ENCODE assay signal across 8 mouse cellular contexts in genomic region chr9:13661768-13662623, GRCm38 (mm10).
DNase-seq lines count a peak whose midpoint lies in the region; ATAC-seq lines count a peak whose summit lies in the region.

No protein-coding gene starts in this region.

- no peak overlapping the region for H3K9ac ChIP-seq in liver, embryonic 16.5 days (ENCODE audit: low read depth, low read length)

- intact Hi-C loops in heart, postnatal 14 days (cut with DNase I): no loop called here

- DNase-seq in cerebellum, postnatal 10 days: peak; percentile 23 to 36
- DNase-seq in cerebellum, adult 9-11 months: no peak
- DNase-seq in embryo, embryonic 9.5 days (ENCODE audit: extremely low spot score): peak; percentile 60
- peak; percentile 11 to 27 for DNase-seq in heart, postnatal 14 days
- DNase-seq in frontal cortex, postnatal 10 days (ENCODE audit: low spot score in 2 of 2): no peak
- no peak for DNase-seq in right cerebral cortex, adult 18-20 months
- no peak for DNase-seq in frontal cortex, adult 2 months (ENCODE audit: extremely low spot score in 1 of 2, low spot score in 1 of 2)

- 4% methylated on average over 12 of the region's 12 CpGs for WGBS in liver, embryonic 16.5 days (ENCODE audit: insufficient replicate concordance)

- H3K4me3 ChIP-seq in liver, embryonic 16.5 days (ENCODE audit: low read depth, low read length): no peak overlapping the region

- peaks cover 2% of the 10 kb centered on the region; the same call in 1 of the 2 replicates for H3K4me1 ChIP-seq in liver, embryonic 16.5 days (ENCODE audit: control insufficient read depth, low read depth, low read length)

- no peaks in the 10 kb centered on the region for H3K36me3 ChIP-seq in liver, embryonic 16.5 days (ENCODE audit: control insufficient read depth, insufficient read depth)

- no peaks in the 10 kb centered on the region for H3K27me3 ChIP-seq in liver, embryonic 16.5 days (ENCODE audit: control insufficient read depth, insufficient read depth, low read depth, low read length)

- ATAC-seq in liver, embryonic 16.5 days (ENCODE audit: low read depth): peak; percentile 62

- no peaks in the 10 kb centered on the region for H3K9me3 ChIP-seq in liver, embryonic 16.5 days (replicated peaks; ENCODE audit: control insufficient read depth, low read length)

- H3K4me2 ChIP-seq in liver, embryonic 16.5 days (ENCODE audit: low read depth, low read length): peak overlapping the region; percentile 46

- no peak overlapping the region; the same call in 1 of the 2 replicates for H3K27ac ChIP-seq in liver, embryonic 16.5 days (ENCODE audit: low read length)

Comparison
In these comparisons a context has a peak if more than half of its experiments do, and no peak if none do; other contexts are left out.
1. DNase-seq: peak in cerebellum, postnatal 10 days (2 of 2), embryo, embryonic 9.5 days (single experiment) and heart, postnatal 14 days (2 of 2); none in cerebellum, adult 9-11 months (single experiment), frontal cortex, postnatal 10 days (0 of 2), right cerebral cortex, adult 18-20 months (single experiment) and frontal cortex, adult 2 months (0 of 2).